In genomic region chr7:108966742-108967362, GRCm38 (mm10) we compare ENCODE assay signal across 9 mouse cellular contexts. TPM values are rescaled to one million over a fixed set of nuclear protein-coding genes. Genes with fewer than 3 reads are reported as not detected.
DNase-seq lines count a peak whose midpoint lies in the region; ATAC-seq and TF ChIP-seq lines count a peak whose summit lies in the region.
"Had no signal": no experiment of that assay in that cellular context is flagged by ENCODE, and none has a peak within 500 bp of the region (broad histone marks: within the 10 kb centered on the region; RNA-seq: fewer than 3 reads in every experiment).

No protein-coding gene starts in this region.

- DNase-seq in CD4-positive helper T cell, adult 2 months (ENCODE audit: low read depth, low spot score): peak; percentile 47
- DNase-seq in T-cell, adult 2 months (ENCODE audit: low spot score): peak; percentile 28
- peak; percentile 30 for DNase-seq in gastrocnemius, postnatal 25 days
- peak; percentile 12 for DNase-seq in kidney, adult 11 months
- DNase-seq in limb, embryonic 11.5 days (ENCODE audit: low spot score): peak; percentile 65
- peak; percentile 54 for DNase-seq in testis, postnatal 10 days (ENCODE audit: low spot score)

- no peak for TF ChIP-seq POLR2A in cortical plate, adult 2 months (IDR thresholded peaks at IDR 0.05; ENCODE audit: extremely low read depth, insufficient read depth, low read length)

- no peak overlapping the region for H3K9ac ChIP-seq in limb, embryonic 11.5 days (ENCODE audit: low read length)
- H3K9ac ChIP-seq in midbrain, embryonic 15.5 days: no peak overlapping the region

- H3K4me2 ChIP-seq in limb, embryonic 11.5 days (ENCODE audit: low read depth, severe bottlenecking): no peak overlapping the region
- no peak overlapping the region for H3K4me2 ChIP-seq in midbrain, embryonic 15.5 days

- 39% methylated on average over 7 of the region's 7 CpGs for WGBS in limb, embryonic 11.5 days
- 28% methylated on average over 7 of the region's 7 CpGs for WGBS in midbrain, embryonic 15.5 days

- H3K9me3 ChIP-seq in limb, embryonic 11.5 days (ENCODE audit: control insufficient read depth, low read length): no peaks in the 10 kb centered on the region
- H3K9me3 ChIP-seq in midbrain, embryonic 15.5 days: no peaks in the 10 kb centered on the region

- peaks cover 2% of the 10 kb centered on the region for H3K4me1 ChIP-seq in cortical plate, adult 2 months (ENCODE audit: control insufficient read depth, insufficient read depth, low read length)
- H3K4me1 ChIP-seq in limb, embryonic 11.5 days (ENCODE audit: control insufficient read depth, insufficient read depth, low read length): no peaks in the 10 kb centered on the region
- H3K4me1 ChIP-seq in midbrain, embryonic 15.5 days: peaks cover 3% of the 10 kb centered on the region

- no peak overlapping the region for H3K27ac ChIP-seq in cortical plate, adult 2 months (ENCODE audit: insufficient read depth, low read length)
- no peak overlapping the region for H3K27ac ChIP-seq in limb, embryonic 11.5 days (replicated peaks; ENCODE audit: low read depth, low read length)
- H3K27ac ChIP-seq in midbrain, embryonic 15.5 days: no peak overlapping the region

- peak; percentile 91 for TF ChIP-seq CTCF in cortical plate, adult 2 months (IDR thresholded peaks at IDR 0.05; ENCODE audit: extremely low read depth, insufficient read depth, low read length)

- H3K27me3 ChIP-seq in limb, embryonic 11.5 days (ENCODE audit: control insufficient read depth, insufficient read depth, low read length): no peaks in the 10 kb centered on the region
- peaks cover 9% of the 10 kb centered on the region; the same call in 1 of the 2 replicates for H3K27me3 ChIP-seq in midbrain, embryonic 15.5 days (replicated peaks)

- peak; percentile 41; the same call in 1 of the 2 replicates for ATAC-seq in limb, embryonic 11.5 days (ENCODE audit: insufficient number of reproducible peaks, low FRiP score, low TSS enrichment, low read depth)
- peak; percentile 80 for ATAC-seq in midbrain, embryonic 15.5 days (replicated peaks)

- H3K4me3 ChIP-seq in cortical plate, adult 2 months (ENCODE audit: insufficient read depth, low read length): no peak overlapping the region
- H3K4me3 ChIP-seq in limb, embryonic 11.5 days (ENCODE audit: low read depth, low read length): no peak overlapping the region
- H3K4me3 ChIP-seq in midbrain, embryonic 15.5 days: no peak overlapping the region
- H3K4me3 ChIP-seq: erythroblast, embryonic 14.5 days had no signal

- H3K36me3 ChIP-seq in limb, embryonic 11.5 days (ENCODE audit: control insufficient read depth, insufficient read depth, low read length): no peaks in the 10 kb centered on the region
- no peaks in the 10 kb centered on the region for H3K36me3 ChIP-seq in midbrain, embryonic 15.5 days (replicated peaks)

RNA-seq across cellular contexts. Expression of gene Tub, which starts 16.7 kb away (rescaled TPM):
- 161 and 176 TPM in 2 replicates for polyA plus RNA-seq in cortical plate, adult 2 months (2012; rRNA removed)
- total RNA-seq in gastrocnemius, postnatal 25 days (2021): under 1 TPM; 0.69 to 0.70 TPM
- 3.7 and 4.2 TPM in 2 replicates for polyA plus RNA-seq in limb, embryonic 11.5 days (2014; fragmentation: Nextera tagmentation; extraction: Ambion mirVana)
- polyA plus RNA-seq in midbrain, embryonic 15.5 days (2015; fragmentation: Nextera tagmentation; extraction: Ambion mirVana): 57.0 and 63.1 TPM in 2 replicates
- polyA plus RNA-seq: erythroblast, embryonic 14.5 days had no signal

RNA-seq across cellular contexts. Expression of gene Eif3f, which starts 32.6 kb away (rescaled TPM):
- 91.9 and 95.0 TPM in 2 replicates for polyA plus RNA-seq in cortical plate, adult 2 months (2012; rRNA removed)
- 10 to 100 TPM; 86.5 to 98.1 TPM for total RNA-seq in gastrocnemius, postnatal 25 days (2021)
- polyA plus RNA-seq in limb, embryonic 11.5 days (2014; fragmentation: Nextera tagmentation; extraction: Ambion mirVana): 96.1 and 97.2 TPM in 2 replicates
- 71.6 and 80.4 TPM in 2 replicates for polyA plus RNA-seq in midbrain, embryonic 15.5 days (2015; fragmentation: Nextera tagmentation; extraction: Ambion mirVana)

RNA-seq across cellular contexts. Expression of gene Nlrp10, which starts 36.9 kb away (rescaled TPM):
- polyA plus RNA-seq in cortical plate, adult 2 months (2012; rRNA removed): 0.04 and 0.06 TPM in 2 replicates
- total RNA-seq in gastrocnemius, postnatal 25 days (2021): 1 to 10 TPM in 1 of 2 experiments, under 1 TPM in 1; 0.75 to 1.6 TPM
- 0.71 and 0.75 TPM in 2 replicates for polyA plus RNA-seq in limb, embryonic 11.5 days (2014; fragmentation: Nextera tagmentation; extraction: Ambion mirVana)
- polyA plus RNA-seq in midbrain, embryonic 15.5 days (2015; fragmentation: Nextera tagmentation; extraction: Ambion mirVana): not detected in 2 replicates
- polyA plus RNA-seq: erythroblast, embryonic 14.5 days had no signal

Comparison
In these comparisons a context has a peak if more than half of its experiments do, and no peak if none do; other contexts are left out.
1. DNase-seq: peak in every context shown above with its lines; median percentile 65 in limb, embryonic 11.5 days; 54 in testis, postnatal 10 days; 47 in CD4-positive helper T cell, adult 2 months; 30 in gastrocnemius, postnatal 25 days; 28 in T-cell, adult 2 months; 12 in kidney, adult 11 months.
2. RNA of gene Tub, which starts 16.7 kb away (polyA plus RNA-seq): 161 to 176 TPM in cortical plate, adult 2 months and 57.0 to 63.1 TPM in midbrain, embryonic 15.5 days; 3.7 to 4.2 TPM in limb, embryonic 11.5 days; every median in the first group is over 10 times any median in the second.